Mouse (Mus musculus): Measurements from ENCODE around the gene Vti1a.

- no peak for TF ChIP-seq CTCF (IDR thresholded peaks at IDR 0.05; ENCODE audit: extremely low read depth, insufficient read depth, low read length)
- TF ChIP-seq POLR2A (IDR thresholded peaks at IDR 0.05; ENCODE audit: extremely low read depth, insufficient read depth, low read length), result no peak
Measured at GRCm38 (mm10) chr19:55297961-55298360, 18.1 kb upstream of the Vti1a start.

Data from cortical plate, adult 2 months (tissue).